Mouse (Mus musculus) brain, embryonic 14.5 days (tissue): ENCODE results near the gene Scd2.

Experiments used
- CTCF ChIP-seq: fragments of 200-500 bp; IDR thresholded peaks from 2 replicates; pipeline ENCODE4 v1.5.1; 2012; ENCODE audit warnings: inconsistent platforms, mild to moderate bottlenecking, moderate library complexity, borderline replicate concordance; ENCODE audit not compliant: insufficient read depth, insufficient read length; ENCODE audit errors: extremely low read depth
- POLR2A ChIP-seq: fragments of 200-500 bp; IDR thresholded peaks from 2 replicates; pipeline ENCODE4 v1.6.1; 2012; ENCODE audit warnings: mild to moderate bottlenecking, inconsistent platforms, borderline replicate concordance; ENCODE audit not compliant: poor library complexity, insufficient read depth, insufficient read length, severe bottlenecking; ENCODE audit errors: extremely low read depth

GRCm38 (mm10) chr19:44312007-44312360 is 18.5 kb downstream of the Scd2 start:
- TF ChIP-seq CTCF (no peak), POLR2A (no peak)
